Mouse (Mus musculus): ENCODE results near the gene Gm8094.
"Not testable (repeated sequence)": the region's sequence is repeated elsewhere in the genome, so short reads cannot be mapped to it uniquely, and the experiment has no call there.

Gm8094 gene

DNA sequence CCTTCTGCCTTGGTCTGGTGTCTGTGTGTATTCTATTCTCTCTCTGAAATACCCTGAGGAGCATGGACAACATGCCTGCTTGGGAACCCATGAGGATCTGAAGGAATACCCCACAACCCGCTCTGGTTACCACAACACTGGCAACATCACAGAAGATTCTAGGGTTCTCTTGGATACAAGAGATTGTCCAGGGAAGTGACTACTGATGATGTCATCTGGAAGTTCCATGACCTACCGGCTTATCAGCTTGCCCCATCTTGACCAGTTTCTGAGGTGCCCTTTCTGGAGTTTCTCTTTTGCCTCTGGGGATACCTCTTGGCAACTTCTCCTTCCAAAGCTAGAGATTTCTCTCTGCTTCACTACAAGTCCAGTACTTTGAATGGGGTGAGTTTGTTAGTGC lies at the start of gene Gm8094:
Gene Gm8094, minus strand, starts transcription at position 101 of the 400 bp plus-strand sequence.
- DNase-seq: not testable (repeated sequence)

DNA sequence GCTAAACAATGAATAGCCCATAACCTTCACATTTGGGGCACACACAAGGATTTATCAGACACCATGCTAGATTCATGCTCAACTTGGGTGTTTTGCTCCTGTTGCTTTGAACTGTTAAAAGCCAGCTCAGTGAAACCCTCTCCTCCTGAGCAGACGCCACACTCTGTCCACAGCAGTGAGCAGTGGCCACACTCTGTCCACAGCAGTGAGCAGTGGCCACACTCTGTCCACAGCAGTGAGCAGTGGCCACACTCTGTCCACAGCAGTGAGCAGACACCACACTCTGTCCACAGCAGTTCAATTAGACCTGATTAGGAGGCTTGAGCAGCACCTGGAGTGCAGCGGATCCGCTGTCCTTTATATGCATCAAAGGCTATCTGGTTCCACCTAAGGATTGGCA lies 43.2 kb upstream of the Gm8094 start:
- DNase-seq: not testable (repeated sequence)

DNA sequence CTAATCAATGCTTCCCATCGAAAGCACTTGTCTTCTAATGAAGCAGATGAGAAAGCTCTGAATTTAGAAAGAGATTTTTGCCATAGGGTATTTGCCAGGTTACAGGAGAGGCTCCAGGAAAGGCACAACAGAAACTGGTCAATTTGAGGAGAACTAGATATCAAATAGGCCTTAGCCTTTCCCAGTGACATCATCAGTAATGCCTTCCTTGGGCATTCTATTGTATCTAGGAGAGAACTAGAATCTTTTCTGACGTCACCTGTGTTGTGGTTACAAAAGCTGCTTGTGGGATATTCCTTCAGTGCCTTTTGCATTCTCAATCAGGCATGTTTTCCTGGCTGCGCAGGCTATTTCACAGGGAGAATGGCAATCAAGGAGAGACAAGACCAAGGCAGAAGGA lies 23.9 kb upstream of the Gm8094 start, which contains the start of gene Gm8104:
Gene Gm8104, plus strand, starts transcription at position 301 of the 400 bp plus-strand sequence.
- DNase-seq: not testable (repeated sequence)

DNA sequence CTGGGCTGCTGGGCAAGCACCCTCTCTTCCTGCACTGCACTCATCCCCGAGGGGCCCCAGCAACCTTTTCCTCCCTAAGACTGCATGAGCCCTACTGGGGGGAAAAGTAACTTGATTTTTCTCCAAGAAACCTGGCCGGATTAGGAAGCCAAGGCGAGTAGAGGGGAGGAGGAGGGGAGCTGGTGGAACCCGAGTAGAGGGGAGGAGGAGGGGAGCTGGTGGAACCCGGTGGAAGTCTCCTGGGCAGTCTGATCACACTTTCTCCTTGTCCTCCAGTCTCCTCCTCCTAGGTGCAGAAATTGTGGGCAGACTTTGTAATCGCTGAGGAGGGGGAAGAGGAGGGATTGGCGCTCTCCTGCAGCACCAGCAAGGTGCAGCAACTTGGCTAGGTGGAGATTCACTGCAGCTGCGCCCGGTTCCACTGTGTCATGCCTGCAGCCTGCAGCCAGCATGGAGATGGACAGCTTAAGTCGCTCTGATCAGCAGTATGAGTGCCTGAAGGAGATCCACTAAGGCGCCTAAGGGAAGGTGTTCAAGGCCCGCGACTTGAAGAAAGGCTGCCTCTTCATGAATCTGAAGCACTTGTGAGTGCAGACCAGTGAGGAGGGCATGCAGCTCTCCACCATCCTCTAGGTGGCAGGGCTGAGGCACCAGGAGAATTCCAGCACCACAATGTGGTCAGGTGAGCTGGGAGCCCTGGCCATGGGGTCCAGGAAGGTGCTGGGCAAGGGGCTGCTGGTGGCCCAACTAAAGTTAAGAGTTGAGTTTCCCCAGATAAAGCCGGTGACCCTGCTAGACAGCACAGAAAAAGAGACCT lies 12.9 kb upstream of the Gm8094 start:
- DNase-seq: not testable (repeated sequence)

DNA sequence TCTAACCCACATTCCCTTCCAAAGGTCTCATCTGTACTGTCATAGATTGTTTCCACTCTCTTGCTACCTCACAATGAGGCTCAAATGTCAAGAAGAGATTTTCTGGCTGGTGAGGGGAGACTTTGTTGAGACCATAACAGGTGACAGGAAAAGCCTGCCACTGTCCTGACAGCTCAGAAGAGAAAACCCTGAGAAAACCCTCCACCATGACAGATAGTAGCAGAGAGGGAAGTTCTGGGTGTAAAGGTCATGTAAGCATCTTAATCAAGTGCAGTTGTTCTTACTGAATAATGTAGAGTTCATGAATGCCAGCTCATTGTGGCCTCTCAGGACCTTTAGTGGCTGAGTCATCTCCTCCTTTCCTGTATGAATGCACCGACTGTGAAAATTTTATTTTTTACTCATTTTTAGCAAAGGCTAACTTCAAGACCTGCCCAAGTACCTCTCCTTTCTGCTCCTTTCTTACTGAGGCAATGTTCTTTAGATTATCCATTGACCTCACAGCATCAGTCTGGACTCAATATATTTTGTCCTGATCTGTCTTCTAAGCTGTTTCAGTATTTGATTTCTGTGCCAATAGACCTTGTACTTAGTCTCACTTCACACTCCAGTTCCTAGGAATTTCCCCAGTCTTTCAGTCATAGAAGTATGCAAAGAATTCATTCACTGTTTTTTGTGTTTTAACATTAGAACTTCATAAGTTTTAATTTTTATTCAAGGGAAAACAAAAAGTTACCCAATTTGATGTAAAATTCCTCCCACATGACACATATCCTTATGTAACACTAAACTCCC lies 8.7 kb upstream of the Gm8094 start:
- not testable (repeated sequence) for DNase-seq

DNA sequence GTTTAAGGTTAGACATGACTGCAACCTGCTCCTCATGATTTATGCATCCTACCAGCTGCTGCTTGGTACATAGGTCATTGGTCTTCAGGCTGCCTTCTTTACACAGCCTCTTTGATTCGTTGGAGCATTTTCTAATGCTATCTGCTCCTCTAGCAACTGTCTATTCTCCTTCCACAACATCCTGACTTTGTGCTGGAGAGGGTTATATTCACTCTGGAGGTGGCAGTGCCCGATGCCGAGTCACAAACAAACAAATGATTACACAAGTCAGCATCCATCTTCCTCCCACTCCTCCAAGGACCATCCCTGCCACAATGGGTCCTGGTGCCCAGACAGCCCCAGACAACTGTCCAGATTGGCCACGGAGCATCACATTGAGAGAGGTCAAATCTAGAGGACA lies 16.3 kb downstream of the Gm8094 start:
- not testable (repeated sequence) for DNase-seq

GRCm38 (mm10) chr14:43058063-43058462 lies 18.4 kb downstream of the Gm8094 start:
- DNase-seq: not testable (repeated sequence)
